Mouse (Mus musculus): Measurements from ENCODE around the gene Plch2. TPM values are rescaled to one million over a fixed set of nuclear protein-coding genes. Genes with fewer than 3 reads are reported as not detected.

Gene Plch2
- polyA plus RNA-seq, 1 experiment from 2014 or later = 4.2 TPM

DNA sequence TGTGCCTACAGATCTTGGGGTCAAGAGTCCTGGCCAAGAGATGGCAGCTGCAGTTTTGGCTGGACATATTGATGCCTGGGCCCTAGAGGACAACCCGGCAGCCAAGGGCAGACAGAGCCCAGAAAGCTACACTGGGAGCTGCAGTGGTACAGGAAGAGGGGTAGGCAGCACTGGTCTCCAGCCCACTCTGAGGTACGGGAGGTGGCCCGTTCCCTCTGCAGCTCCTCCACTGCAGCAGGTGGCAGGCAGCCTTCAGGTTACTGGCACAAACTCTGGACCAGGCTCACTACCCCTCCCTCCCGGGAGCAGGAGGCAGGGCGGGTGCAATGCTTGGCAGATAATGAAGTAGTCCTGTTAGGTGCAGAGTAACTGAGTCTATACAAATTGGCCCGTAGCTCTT is 15.9 kb downstream of the Plch2 start:
- Histone ChIP-seq H3K4me2 (peak overlapping the region; percentile 4; the same call in 1 of the 2 replicates), H3K27ac (no peak overlapping the region), H3K9ac (peak overlapping the region; percentile 13), H3K27me3 (peaks cover 78% of the 10 kb centered on the region), H3K4me1 (peaks cover 29% of the 10 kb centered on the region), H3K9me3 (no peaks in the 10 kb centered on the region), H3K4me3 (replicated peaks) (no peak overlapping the region), H3K36me3 (replicated peaks) (no peaks in the 10 kb centered on the region)
- no peak for ATAC-seq (ENCODE audit: low FRiP score)
- 49% methylated on average over 6 of the region's 6 CpGs for WGBS

DNA sequence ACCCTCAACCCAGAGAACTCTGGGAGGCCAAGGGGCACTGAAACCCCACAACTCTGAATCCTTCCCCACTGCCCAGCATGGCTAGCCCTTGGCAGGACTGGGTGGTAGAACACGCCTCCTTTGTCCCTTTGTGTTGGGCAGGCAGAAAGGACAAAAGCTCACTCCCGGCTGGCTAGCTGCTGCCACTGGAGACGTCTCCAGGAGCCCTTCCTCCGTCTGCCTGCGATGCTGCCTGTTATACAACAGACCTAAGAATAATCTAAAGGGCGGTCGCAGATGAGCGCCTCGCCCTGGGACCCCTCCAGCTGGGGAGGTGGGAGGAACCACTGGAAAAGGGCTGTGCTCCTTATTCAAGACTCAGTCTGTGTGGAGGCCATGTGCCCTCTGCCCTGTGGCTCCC is 16.4 kb downstream of the Plch2 start:
- peak; percentile 39; the same call in 1 of the 2 replicates for ATAC-seq (ENCODE audit: low FRiP score)
- 4% methylated on average over 9 of the region's 9 CpGs for WGBS
- Histone ChIP-seq H3K4me2 (peak overlapping the region; percentile 4; the same call in 1 of the 2 replicates), H3K27me3 (peaks cover 78% of the 10 kb centered on the region), H3K4me1 (peaks cover 29% of the 10 kb centered on the region), H3K9ac (peak overlapping the region; percentile 13), H3K27ac (peak overlapping the region; percentile 36; the same call in 1 of the 2 replicates), H3K36me3 (replicated peaks) (no peaks in the 10 kb centered on the region), H3K4me3 (replicated peaks) (no peak overlapping the region), H3K9me3 (no peaks in the 10 kb centered on the region)

DNA sequence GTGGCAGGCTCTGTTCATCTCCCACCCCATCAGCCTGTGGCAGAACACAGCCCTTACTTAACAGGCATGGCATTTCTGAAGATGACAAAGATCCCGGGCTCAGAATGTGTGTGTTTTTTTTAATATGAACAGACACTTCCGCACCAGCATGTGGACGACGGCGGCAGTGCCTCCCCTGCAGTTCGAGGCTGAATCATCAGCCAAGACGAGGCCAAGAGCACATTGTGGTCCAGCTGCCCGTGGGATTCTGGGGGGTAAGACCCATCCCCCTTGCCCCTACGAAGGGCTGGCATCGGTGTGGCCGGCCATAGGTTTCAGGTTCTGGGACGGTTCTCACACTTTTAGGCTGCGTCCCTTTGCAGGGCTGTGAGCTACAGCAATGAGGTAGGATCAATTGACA is 21.8 kb downstream of the Plch2 start:
- ATAC-seq (ENCODE audit: low FRiP score) = no peak

DNA sequence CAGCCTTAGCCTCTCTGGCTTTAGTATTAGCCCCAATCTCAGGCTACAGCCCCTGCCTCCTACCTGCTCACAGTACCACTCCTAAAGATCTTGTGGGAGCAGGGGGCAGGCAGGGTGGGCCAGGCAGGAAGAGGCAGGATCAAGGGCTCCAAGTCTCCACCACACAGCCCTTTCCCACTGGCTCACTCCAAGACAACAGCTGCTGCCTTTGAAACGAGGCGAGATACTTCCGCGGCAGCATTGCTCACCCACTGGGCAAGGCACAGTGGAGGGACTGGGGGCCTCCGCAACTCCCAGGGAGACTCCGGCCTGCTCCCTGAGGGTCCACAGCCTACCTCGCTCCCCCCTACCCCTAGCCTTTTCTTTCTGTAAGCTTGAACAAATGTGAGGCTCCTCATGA is 22.4 kb downstream of the Plch2 start:
- H3K36me3 ChIP-seq (replicated peaks) = no peaks in the 10 kb centered on the region
- no peaks in the 10 kb centered on the region for H3K9me3 ChIP-seq
- no peak overlapping the region for H3K9ac ChIP-seq
- H3K4me2 ChIP-seq = no peak overlapping the region
- 25% methylated on average over 7 of the region's 7 CpGs for WGBS
- no peak overlapping the region for H3K27ac ChIP-seq
- peaks cover 67% of the 10 kb centered on the region for H3K27me3 ChIP-seq
- no peak for ATAC-seq (ENCODE audit: low FRiP score)
- peaks cover 30% of the 10 kb centered on the region for H3K4me1 ChIP-seq
- H3K4me3 ChIP-seq (replicated peaks) = no peak overlapping the region

More for the DNA sequence above, 21.8 kb downstream of the Plch2 start:
- H3K4me3 ChIP-seq (replicated peaks) = no peak overlapping the region
- H3K4me2 ChIP-seq = no peak overlapping the region
- no peak overlapping the region for H3K9ac ChIP-seq
- no peaks in the 10 kb centered on the region for H3K9me3 ChIP-seq
- 63% methylated on average over 13 of the region's 13 CpGs for WGBS
- peaks cover 34% of the 10 kb centered on the region for H3K4me1 ChIP-seq
- H3K36me3 ChIP-seq (replicated peaks) = no peaks in the 10 kb centered on the region
- H3K27me3 ChIP-seq = peaks cover 68% of the 10 kb centered on the region
- no peak overlapping the region for H3K27ac ChIP-seq

DNA sequence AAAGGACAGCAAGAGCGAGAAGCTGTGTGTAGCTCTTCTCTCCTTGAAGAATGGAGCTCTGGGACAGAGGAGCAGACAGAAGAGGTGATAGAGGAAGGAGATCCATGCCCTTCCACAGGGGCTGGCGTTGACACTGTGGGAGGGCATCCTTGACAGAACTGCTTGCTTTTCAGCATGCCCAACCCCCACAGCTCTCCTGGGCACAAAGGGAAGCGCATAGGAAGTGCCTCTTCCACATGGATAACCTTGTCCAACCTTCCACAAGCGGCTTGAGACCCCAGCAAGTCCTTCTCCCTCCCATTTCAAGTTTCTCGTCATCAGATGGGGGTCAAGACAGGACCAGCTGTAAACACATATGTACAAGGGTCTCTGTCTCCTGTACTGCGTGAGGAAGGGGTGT is 23.5 kb downstream of the Plch2 start:
- WGBS = 27% methylated on average over 6 of the region's 6 CpGs
- Histone ChIP-seq H3K27me3 (peaks cover 67% of the 10 kb centered on the region), H3K4me3 (replicated peaks) (no peak overlapping the region), H3K4me2 (no peak overlapping the region), H3K9me3 (no peaks in the 10 kb centered on the region), H3K27ac (no peak overlapping the region), H3K4me1 (peaks cover 33% of the 10 kb centered on the region), H3K36me3 (replicated peaks) (no peaks in the 10 kb centered on the region), H3K9ac (no peak overlapping the region)
- ATAC-seq (ENCODE audit: low FRiP score) = no peak

DNA sequence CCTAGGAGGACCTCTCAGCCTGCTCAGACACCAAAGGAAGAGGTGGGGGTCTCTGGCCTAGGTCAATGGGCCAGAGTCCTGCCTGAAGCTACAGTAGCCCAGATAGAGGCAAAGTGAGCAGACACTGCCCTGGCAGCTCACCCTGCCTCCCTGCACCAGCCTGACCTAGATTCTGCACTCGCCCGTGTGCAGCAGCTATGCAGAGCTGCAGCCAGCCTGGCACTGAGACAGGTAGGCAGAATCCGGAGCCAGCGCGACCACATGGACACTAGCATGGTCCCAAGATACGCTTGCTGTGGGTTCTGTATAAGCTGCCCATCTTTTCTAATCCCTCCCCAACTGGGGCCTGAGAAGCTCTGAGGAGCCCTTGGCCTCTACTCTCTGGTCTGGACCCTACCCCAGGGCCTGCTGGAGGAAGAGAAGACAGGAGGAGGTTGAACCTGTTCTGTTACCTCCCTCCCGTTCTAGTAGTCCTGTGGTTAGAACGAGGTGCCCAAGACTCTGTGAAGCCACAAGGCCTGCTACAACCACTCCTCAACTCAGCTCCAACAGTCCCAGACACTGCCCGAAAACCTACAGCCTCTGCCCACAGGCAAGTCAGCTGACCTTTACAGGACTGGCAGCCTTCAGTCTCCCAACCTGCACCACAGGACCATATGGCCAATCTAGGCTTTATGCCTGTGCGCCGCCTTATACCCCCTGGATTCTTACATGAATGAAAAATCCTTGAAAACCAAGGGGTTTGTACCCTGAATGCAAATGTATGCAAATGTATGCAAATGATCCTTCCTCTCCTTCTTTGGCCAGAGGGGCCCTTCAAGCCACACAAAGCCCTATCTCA is 32.2 kb downstream of the Plch2 start:
- H3K9ac ChIP-seq = no peak overlapping the region
- ATAC-seq (ENCODE audit: low FRiP score) = peak; percentile 45; the same call in 1 of the 2 replicates
- no peaks in the 10 kb centered on the region for H3K9me3 ChIP-seq
- H3K4me2 ChIP-seq = no peak overlapping the region
- H3K4me3 ChIP-seq (replicated peaks) = no peak overlapping the region
- no peaks in the 10 kb centered on the region for H3K36me3 ChIP-seq (replicated peaks)
- peaks cover 47% of the 10 kb centered on the region for H3K4me1 ChIP-seq
- 77% methylated on average over 11 of the region's 11 CpGs for WGBS
- H3K27ac ChIP-seq = peak overlapping the region; percentile 78
- H3K27me3 ChIP-seq = no peaks in the 10 kb centered on the region

DNA sequence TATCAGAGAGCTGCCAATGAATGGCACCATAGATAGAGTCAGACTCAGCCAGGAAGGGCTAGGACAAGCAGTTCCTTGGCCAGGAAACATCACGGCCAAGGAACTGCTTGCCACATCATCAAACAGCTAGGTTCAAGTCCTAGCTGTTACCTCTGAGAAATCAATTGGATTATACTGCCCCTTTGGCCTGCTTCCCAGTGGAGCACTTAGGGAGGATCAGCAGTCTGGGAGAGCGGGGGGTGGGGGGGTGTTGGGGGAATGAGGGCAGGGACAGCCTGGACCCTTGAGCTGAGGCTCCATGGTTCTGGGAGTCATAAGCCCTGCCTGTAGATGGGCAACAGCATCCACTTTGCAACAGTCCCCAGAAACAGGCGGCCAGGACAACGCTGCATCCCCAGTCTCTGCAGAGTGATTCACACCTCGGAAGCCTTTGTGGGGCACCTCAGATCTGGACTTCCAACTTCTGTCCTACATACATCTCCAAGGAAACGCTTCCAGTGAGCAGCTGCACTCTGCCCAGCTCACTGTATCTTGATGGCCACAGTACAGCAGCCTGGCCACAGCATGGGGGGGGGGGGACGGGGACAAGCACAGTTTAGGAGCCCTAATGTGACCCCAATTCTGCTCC is 34.2 kb downstream of the Plch2 start:
- 71% methylated on average over 7 of the region's 7 CpGs for WGBS
- Histone ChIP-seq H3K4me3 (replicated peaks) (no peak overlapping the region), H3K4me2 (no peak overlapping the region), H3K4me1 (peaks cover 64% of the 10 kb centered on the region), H3K27me3 (peaks cover 13% of the 10 kb centered on the region), H3K36me3 (replicated peaks) (no peaks in the 10 kb centered on the region), H3K27ac (no peak overlapping the region), H3K9ac (no peak overlapping the region), H3K9me3 (no peaks in the 10 kb centered on the region)
- ATAC-seq (ENCODE audit: low FRiP score) = no peak

DNA sequence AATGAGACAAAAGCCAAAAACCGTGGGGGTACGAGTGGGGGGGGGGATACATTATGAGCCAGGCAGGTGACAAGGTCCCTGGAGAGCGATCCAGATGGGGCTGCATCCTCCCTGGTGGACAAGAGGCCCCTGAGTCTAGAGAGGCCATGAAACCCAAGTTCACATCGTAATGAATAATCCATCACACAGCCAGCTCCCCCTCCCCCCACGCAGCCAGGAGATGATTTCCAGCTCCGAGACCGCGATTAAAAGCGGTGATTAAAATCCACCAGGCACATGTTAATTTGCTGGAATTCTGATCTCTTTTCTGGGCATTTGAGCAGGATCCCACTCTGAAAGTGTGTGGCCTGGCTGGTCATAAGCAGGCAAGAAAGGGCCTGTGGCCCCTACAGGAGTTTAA is 35.8 kb downstream of the Plch2 start:
- no peak overlapping the region for H3K4me3 ChIP-seq (replicated peaks)
- 48% methylated on average over 9 of the region's 9 CpGs for WGBS
- peaks cover 76% of the 10 kb centered on the region for H3K4me1 ChIP-seq
- no peak overlapping the region for H3K9ac ChIP-seq
- no peaks in the 10 kb centered on the region for H3K36me3 ChIP-seq (replicated peaks)
- ATAC-seq (ENCODE audit: low FRiP score) = no peak
- no peak overlapping the region for H3K27ac ChIP-seq
- no peaks in the 10 kb centered on the region for H3K9me3 ChIP-seq
- H3K27me3 ChIP-seq = peaks cover 19% of the 10 kb centered on the region
- H3K4me2 ChIP-seq = no peak overlapping the region

DNA sequence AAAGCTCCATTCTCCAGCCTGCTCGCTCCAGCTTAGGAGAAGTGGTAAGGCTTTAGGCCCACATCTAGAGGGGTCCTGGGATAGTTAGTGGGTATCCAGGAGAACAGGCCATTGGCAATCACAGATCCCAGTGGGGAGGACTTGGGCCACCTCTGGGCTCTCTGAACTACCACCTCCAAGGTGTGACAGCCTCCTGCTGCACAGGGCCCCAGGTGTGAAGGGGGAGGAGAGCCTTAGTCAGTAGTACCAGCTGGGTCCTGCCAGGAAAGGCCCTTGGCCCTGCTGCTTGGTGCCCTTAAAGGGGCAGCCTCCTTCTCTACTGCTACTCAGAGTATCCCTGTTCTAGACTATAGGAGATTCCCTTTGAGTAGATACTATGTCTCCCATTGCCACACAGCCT is 36.4 kb downstream of the Plch2 start:
- H3K4me2 ChIP-seq = no peak overlapping the region

DNA sequence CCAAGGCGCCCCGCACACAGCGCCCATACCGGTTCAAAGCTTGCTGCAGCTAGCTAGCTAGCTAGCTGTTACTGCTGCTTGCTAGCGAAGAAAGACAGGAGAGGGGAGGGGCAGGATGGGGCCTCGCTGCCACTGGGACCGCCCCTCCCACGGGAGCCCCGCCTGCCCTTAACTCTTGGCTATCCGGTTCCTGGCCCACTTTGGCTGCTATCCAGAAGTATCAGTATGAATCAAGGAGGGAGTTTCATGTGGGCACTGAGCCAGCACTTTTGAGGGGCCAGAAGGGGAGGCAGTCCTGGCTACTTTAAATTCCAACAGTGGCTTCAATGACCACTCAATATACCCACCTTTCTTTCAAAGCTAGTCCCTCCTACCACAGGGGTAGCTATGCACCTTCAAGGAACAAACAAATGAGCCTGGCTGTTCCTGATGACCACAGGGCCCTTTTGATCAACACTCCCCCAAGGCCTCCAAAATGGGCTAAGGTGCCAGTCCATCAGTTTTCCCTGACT is 37.2 kb downstream of the Plch2 start:
- peak overlapping the region; percentile 49 for H3K4me2 ChIP-seq
- H3K4me1 ChIP-seq = peaks cover 71% of the 10 kb centered on the region
- H3K36me3 ChIP-seq (replicated peaks) = no peaks in the 10 kb centered on the region
- no peaks in the 10 kb centered on the region for H3K9me3 ChIP-seq
- ATAC-seq (ENCODE audit: low FRiP score) = peak; percentile 62; the same call in 1 of the 2 replicates
- H3K4me3 ChIP-seq (replicated peaks) = peak overlapping the region; percentile 25
- peak overlapping the region; percentile 33 for H3K27ac ChIP-seq
- under 1% methylated on average over 10 of the region's 10 CpGs for WGBS
- peaks cover 19% of the 10 kb centered on the region for H3K27me3 ChIP-seq
- peak overlapping the region; percentile 17; the same call in 1 of the 2 replicates for H3K9ac ChIP-seq

More for the DNA sequence above, 36.4 kb downstream of the Plch2 start:
- Histone ChIP-seq H3K4me3 (replicated peaks) (no peak overlapping the region), H3K27me3 (peaks cover 19% of the 10 kb centered on the region), H3K27ac (peak overlapping the region; percentile 33), H3K9ac (no peak overlapping the region), H3K36me3 (replicated peaks) (no peaks in the 10 kb centered on the region), H3K9me3 (no peaks in the 10 kb centered on the region), H3K4me1 (peaks cover 77% of the 10 kb centered on the region)
- no peak for ATAC-seq (ENCODE audit: low FRiP score)
- WGBS = 80% methylated on average over 1 of the region's 1 CpGs

DNA sequence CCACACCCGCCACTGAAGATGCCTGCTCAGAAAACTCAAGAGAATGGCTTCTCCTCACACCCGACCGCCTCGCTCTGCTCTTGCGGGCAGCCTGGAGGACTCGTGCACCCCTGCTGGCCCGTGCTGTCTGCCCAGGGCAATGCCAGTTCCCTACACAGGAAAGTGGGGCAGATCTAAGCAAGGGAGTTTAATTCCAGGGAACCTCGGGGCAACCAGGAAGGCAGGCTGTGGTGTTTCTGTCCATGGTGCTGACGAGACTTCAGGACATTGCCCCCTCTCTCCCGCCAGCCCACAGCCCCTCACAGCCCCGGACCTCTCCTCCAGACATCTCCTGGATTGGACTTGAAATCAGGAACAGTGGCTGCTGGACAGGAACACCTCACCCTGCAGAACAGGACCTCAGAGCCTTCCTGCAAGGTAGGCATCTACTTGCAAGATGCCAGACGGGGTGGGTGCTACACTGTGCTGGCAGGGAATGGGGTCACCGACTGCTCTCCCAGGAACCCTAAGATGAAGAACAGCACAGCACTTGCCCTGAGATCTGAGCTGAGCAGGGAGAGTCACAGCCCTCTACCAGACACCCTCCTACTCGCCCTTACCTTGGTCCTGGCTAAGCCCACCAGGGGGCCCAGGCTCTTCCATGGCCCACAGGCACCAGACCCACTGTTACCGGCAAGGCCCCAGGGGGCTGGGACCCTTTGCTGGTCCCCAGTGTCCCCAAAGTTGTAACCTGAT is 37.8 kb downstream of the Plch2 start:
- H3K4me2 ChIP-seq = peak overlapping the region; percentile 49
- H3K9ac ChIP-seq = peak overlapping the region; percentile 17; the same call in 1 of the 2 replicates
- peaks cover 72% of the 10 kb centered on the region for H3K4me1 ChIP-seq
- 5% methylated on average over 15 of the region's 15 CpGs for WGBS
- no peaks in the 10 kb centered on the region for H3K9me3 ChIP-seq
- peak; percentile 61; the same call in 1 of the 2 replicates for ATAC-seq (ENCODE audit: low FRiP score)
- no peaks in the 10 kb centered on the region for H3K36me3 ChIP-seq (replicated peaks)
- peak overlapping the region; percentile 9; the same call in 1 of the 2 replicates for H3K27ac ChIP-seq
- peak overlapping the region; percentile 25 for H3K4me3 ChIP-seq (replicated peaks)
- peaks cover 24% of the 10 kb centered on the region for H3K27me3 ChIP-seq

DNA sequence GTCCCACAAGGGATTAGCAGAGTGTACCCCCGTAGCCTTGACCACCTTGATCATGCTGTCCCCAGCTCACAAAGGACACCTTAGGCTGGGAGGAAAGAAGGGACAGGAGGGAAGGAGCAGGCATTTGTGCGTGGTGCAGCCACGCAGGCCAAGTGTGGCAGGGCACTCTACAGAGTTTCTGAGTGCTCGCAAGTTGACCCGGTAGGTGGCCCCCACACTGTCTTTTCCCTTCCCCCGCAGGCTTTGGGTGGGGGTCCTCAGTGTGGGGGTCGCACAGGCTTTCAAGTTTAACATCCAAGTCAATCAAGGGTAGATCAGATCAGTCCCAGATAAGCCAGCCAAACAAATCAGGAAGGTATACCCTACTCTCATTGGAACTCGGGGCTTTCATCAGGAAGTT is 38.5 kb downstream of the Plch2 start:
- no peak overlapping the region; the same call in 1 of the 2 replicates for H3K4me2 ChIP-seq
- peaks cover 74% of the 10 kb centered on the region for H3K4me1 ChIP-seq
- no peak for ATAC-seq (ENCODE audit: low FRiP score)
- 79% methylated on average over 8 of the region's 8 CpGs for WGBS
- H3K27me3 ChIP-seq = peaks cover 30% of the 10 kb centered on the region
- no peak overlapping the region for H3K27ac ChIP-seq
- no peaks in the 10 kb centered on the region for H3K36me3 ChIP-seq (replicated peaks)
- no peak overlapping the region for H3K4me3 ChIP-seq (replicated peaks)
- H3K9me3 ChIP-seq = no peaks in the 10 kb centered on the region
- no peak overlapping the region for H3K9ac ChIP-seq
